Mouse (Mus musculus) liver, postnatal 0 days (tissue): ENCODE measurements around the gene Rnase11. TPM values are rescaled to one million over a fixed set of nuclear protein-coding genes. Genes with fewer than 3 reads are reported as not detected.
A peak's percentile ranks its signal among the peaks of the same experiment; 100 is the strongest.

ENCODE experiments used
- ATAC-seq: fragments of 200-750 bp; cut with Nextera tagmentation; 2 replicates; pipeline ENCODE4 v1.8.0; 2017; ENCODE audit warnings: mild to moderate bottlenecking, moderate library complexity
- DNase-seq: peaks from one replicate; pipeline ENCODE4 v3.0.0-alpha.2; 2016
- H3K27ac ChIP-seq: fragments of 300-500 bp; sonication (generic); 2 replicates; pipeline ENCODE4 v1.5.1; 2014; ENCODE audit warnings: antibody characterized with exemption, moderate library complexity, mild to moderate bottlenecking, low read depth
- H3K27me3 ChIP-seq: fragments of 300-500 bp; sonication (generic); 2 replicates; pipeline ENCODE4 v1.6.1; 2014; ENCODE audit warnings: low read length, control low read depth, mixed read lengths; ENCODE audit not compliant: insufficient read depth
- H3K36me3 ChIP-seq: fragments of 300-500 bp; sonication (generic); replicated peaks from 2 replicates; pipeline ENCODE4 v1.6.1; 2014; ENCODE audit warnings: mild to moderate bottlenecking, control low read depth, low read length, moderate library complexity, mixed read lengths; ENCODE audit not compliant: insufficient read depth
- H3K4me1 ChIP-seq: fragments of 300-500 bp; sonication (generic); 2 replicates; pipeline ENCODE4 v1.6.1; 2014; ENCODE audit warnings: antibody characterized with exemption, mild to moderate bottlenecking, control low read depth; ENCODE audit not compliant: insufficient read depth
- H3K4me2 ChIP-seq: fragments of 300-500 bp; sonication (generic); 2 replicates; pipeline ENCODE4 v1.6.1; 2014; ENCODE audit warnings: low read depth, mild to moderate bottlenecking, low read length, moderate library complexity, mixed read lengths
- H3K4me3 ChIP-seq: fragments of 300-500 bp; sonication (generic); 2 replicates; pipeline ENCODE4 v1.5.1; 2014; ENCODE audit warnings: low read depth, low read length
- H3K9ac ChIP-seq: fragments of 300-500 bp; sonication (generic); replicated peaks from 2 replicates; pipeline ENCODE4 v1.6.1; 2014; ENCODE audit warnings: mild to moderate bottlenecking, moderate library complexity
- H3K9me3 ChIP-seq: fragments of 300-500 bp; sonication (generic); 2 replicates; pipeline ENCODE4 v1.6.1; 2016; ENCODE audit warnings: mild to moderate bottlenecking, control low read depth, low read length, mixed read lengths
- CTCF ChIP-seq: sonication (generic); IDR thresholded peaks from 2 replicates; pipeline ENCODE4 v1.5.1; 2016; ENCODE audit warnings: antibody characterized with exemption, low read depth
- EP300 ChIP-seq: IDR thresholded peaks from 2 replicates; pipeline ENCODE4 v1.6.1; 2016; ENCODE audit warnings: antibody characterized with exemption, low read depth, mild to moderate bottlenecking
- WGBS: fragments of 180-500 bp; shearing (Covaris S2); extraction: QIAGEN DNeasy Blood & Tissue Kit; methylation state at CpG from one replicate; pipeline ENCODE4 v1.1.7; 2014; ENCODE audit not compliant: insufficient replicate concordance; 5-methylcytosine and 5-hydroxymethylcytosine counted together
- polyA plus RNA-seq: library from polyadenylated mRNA; unstranded; fragments of >200 nt; fragmentation: Nextera tagmentation; extraction: Ambion mirVana; gene quantifications from 2 replicates; pipeline ENCODE4 v1.2.1, GENCODE M21; 2015

Gene Rnase11
- polyA plus RNA-seq, 1 experiment from 2014 or later, result not detected

DNA sequence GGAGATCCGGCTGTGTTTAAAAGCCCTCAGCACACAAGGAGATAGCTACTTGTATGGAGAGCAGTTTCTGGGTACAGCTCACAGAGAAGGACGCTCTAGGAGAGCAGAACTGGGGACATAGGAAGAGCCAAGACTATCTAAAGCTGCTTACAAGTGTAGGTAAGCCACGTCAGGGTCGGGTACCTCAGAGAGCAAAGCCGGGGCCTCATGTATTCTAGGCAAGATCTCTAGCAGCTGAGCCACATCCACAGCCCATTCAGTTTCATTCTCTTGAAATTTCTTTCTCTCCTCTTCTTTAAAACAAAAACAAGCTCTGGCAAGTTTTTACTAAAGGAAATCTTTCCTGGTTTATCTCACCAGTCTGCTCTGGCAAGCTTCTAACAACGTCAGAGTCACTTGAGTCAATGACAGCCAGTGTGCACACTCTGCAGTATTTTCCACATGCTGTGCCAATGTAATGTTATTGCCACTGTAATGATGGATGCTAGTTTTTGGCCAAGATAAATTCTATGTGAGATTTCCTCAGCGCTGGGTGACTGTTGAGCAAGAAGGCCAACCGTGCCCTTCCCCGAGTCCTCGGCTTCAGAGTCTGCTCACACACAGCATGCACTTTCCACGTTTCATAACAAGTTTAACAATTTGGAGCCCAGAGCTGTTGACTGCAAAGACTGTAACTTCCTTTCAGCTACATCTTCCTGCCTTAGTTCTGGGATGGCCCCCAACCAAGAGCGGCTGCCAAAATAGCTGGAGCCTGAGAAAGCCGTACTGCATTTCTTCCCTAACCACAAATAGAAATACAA, 41.8 kb downstream of the Rnase11 start:
- Histone ChIP-seq H3K9ac (no peak overlapping the region), H3K27me3 (no peaks in the 10 kb centered on the region), H3K27ac (peak overlapping the region; percentile 58), H3K4me3 (no peak overlapping the region), H3K9me3 (no peaks in the 10 kb centered on the region), H3K4me1 (peaks cover 9% of the 10 kb centered on the region; the same call in 1 of the 2 replicates), H3K36me3 (no peaks in the 10 kb centered on the region), H3K4me2 (no peak overlapping the region)
- DNase-seq (peak; percentile 23), ATAC-seq (peak; percentile 61)
- 49% methylated on average over 13 of the region's 13 CpGs for WGBS
- TF ChIP-seq CTCF (no peak), EP300 (peak; percentile 34; the same call in 1 of the 2 replicates)

DNA sequence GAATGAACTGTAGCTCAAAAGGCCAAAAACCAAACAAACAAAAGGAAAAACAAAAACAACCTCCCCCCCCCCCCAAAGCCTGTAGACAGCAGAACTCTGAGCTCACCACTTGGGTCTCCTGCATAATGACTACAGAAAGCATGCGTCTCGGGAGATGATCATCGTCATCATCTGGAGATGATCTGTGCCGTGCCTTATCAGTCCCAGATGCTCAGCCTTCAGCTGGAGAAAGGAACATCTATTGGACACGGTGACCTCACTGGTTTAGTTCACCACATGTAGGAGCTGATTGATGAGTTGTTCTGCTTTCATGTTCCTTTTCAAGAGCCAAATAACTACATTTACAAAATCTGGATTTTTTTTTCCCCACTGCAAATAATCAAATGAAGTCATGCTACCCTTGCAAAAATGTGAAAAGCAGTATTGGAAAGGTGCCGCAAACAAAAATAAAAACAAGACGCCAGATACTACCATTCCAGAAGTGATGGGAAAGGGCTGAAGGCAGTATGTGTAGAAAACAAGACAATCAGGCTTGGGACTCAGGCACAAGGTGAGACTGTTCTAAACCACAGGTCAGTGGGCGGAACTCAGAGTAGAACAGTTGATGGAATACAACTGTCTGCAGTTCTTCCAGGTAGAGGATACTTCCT, 42.7 kb downstream of the Rnase11 start, which contains the start of gene Rnase10:
Gene Rnase10, plus strand, starts transcription at position 600 of the 650 bp plus-strand sequence.
- Histone ChIP-seq H3K4me1 (peaks cover 9% of the 10 kb centered on the region; the same call in 1 of the 2 replicates), H3K27ac (peak within 1 kb of the TSS; percentile 58), H3K4me2 (no peak within 1 kb of the TSS), H3K36me3 (no peaks in the 10 kb centered on the region), H3K4me3 (no peak within 1 kb of the TSS), H3K9me3 (no peaks in the 10 kb centered on the region), H3K27me3 (no peaks in the 10 kb centered on the region), H3K9ac (no peak within 1 kb of the TSS)
- TF ChIP-seq CTCF (no peak), EP300 (no peak)
- ATAC-seq (no peak), DNase-seq (no peak)
- WGBS, result 74% methylated on average over 8 of the region's 8 CpGs

Other genes with a start within 250 kb of the Rnase11 start
- not detected in 2 replicates for gene Ccnb1ip1, start 242.4 kb downstream of the Rnase11 start, polyA plus RNA-seq
- 19.1 and 22.5 TPM in 2 replicates for gene Parp2, start 242.3 kb downstream of the Rnase11 start, polyA plus RNA-seq
- 6.2 and 6.6 TPM in 2 replicates for gene Tep1, start 179.6 kb downstream of the Rnase11 start, polyA plus RNA-seq
- gene Klhl33, start 152.7 kb downstream of the Rnase11 start, polyA plus RNA-seq, result 0.13 and 0.20 TPM in 2 replicates
- 38.5 and 39.5 TPM in 2 replicates for gene Osgep, start 125.3 kb downstream of the Rnase11 start, polyA plus RNA-seq
- 58.0 and 60.1 TPM in 2 replicates for gene Apex1, start 125.2 kb downstream of the Rnase11 start, polyA plus RNA-seq
- gene Pip4p1, start 119.3 kb downstream of the Rnase11 start, polyA plus RNA-seq, result 23.6 and 24.2 TPM in 2 replicates
- gene Pnp, start 119.1 kb downstream of the Rnase11 start, polyA plus RNA-seq, result 66.4 and 70.4 TPM in 2 replicates
- not detected in 2 replicates for gene Gm49342, start 105.6 kb downstream of the Rnase11 start, polyA plus RNA-seq
- 7.1 and 7.3 TPM in 2 replicates for gene Pnp2, start 94.2 kb downstream of the Rnase11 start, polyA plus RNA-seq
- not detected in 2 replicates for gene Rnase10, start 42.4 kb downstream of the Rnase11 start, polyA plus RNA-seq
- not detected in 2 replicates for gene Rnase9, start 8.3 kb downstream of the Rnase11 start, polyA plus RNA-seq
- 1.3 and 1.6 TPM in 2 replicates for gene Rnase12, start 7.5 kb upstream of the Rnase11 start, polyA plus RNA-seq
- not detected in 2 replicates for gene Olfr750, start 24.3 kb upstream of the Rnase11 start, polyA plus RNA-seq
- 221 and 337 TPM in 2 replicates for gene Rnase4, start 40.9 kb upstream of the Rnase11 start, polyA plus RNA-seq
- 85.3 and 131 TPM in 2 replicates for gene Ang, start 41.0 kb upstream of the Rnase11 start, polyA plus RNA-seq
- gene Eddm3b, start 64.3 kb upstream of the Rnase11 start, polyA plus RNA-seq, result 0.07 TPM in 2 replicates
- gene Rnase6, start 73.7 kb upstream of the Rnase11 start, polyA plus RNA-seq, result 6.3 and 7.5 TPM in 2 replicates
- 0.11 and 2.1 TPM in 2 replicates for gene Rnase1, start 96.6 kb upstream of the Rnase11 start, polyA plus RNA-seq
- gene Rnase2b, start 112.1 kb upstream of the Rnase11 start, polyA plus RNA-seq, result not detected in 2 replicates
- gene Ang2, start 149.0 kb upstream of the Rnase11 start, polyA plus RNA-seq, result not detected in 2 replicates
- gene Ear14, start 153.2 kb upstream of the Rnase11 start, polyA plus RNA-seq, result not detected in 2 replicates
- gene Rnase2a, start 205.9 kb upstream of the Rnase11 start, polyA plus RNA-seq, result not detected in 2 replicates